Mouse (Mus musculus): Measurements from ENCODE around the gene Gm3285.

DNA sequence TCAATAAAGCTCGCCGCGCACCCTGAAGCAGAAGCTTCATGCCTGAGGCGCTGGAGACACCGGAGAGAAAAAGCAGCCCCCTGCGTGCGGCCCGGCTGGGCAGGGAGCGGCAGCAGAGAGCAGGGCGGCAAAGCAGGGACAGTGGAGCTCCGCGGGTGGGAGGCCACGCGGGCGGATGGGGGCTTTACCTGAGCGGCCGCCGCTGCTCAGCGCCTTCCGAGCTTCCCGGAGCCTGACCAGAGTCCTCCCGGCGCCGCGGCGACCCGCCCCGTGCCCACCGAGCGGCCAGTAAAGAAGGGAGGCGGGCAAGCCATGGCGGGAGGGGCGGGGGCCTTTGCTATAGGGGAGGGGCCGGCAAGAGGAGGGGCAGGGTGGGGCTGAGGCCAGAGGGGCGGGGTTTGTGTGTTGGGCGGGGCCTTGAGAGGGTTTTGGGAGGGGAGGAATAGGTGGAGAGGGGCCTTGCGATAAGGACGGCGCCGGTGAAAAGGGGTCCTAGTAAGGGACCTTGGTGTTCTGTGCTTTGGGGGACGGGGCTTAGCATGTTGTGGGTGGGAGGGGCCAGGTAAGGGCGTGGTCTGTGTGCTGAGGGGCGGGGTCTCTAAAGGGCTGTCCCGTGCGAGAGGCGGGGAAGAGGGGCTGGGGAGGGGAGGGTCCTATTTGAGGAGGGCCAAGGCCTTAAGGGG is 40.6 kb downstream of the Gm3285 start, which contains the start of gene Lrrc3:
- TF ChIP-seq GATA1 (IDR thresholded peaks at IDR 0.05; ENCODE audit: borderline replicate concordance, low read length) (no peak), FLI1 (IDR thresholded peaks at IDR 0.05; ENCODE audit: low read length) (no peak)

All from megakaryocyte, embryonic 14.5 days (primary cell).